Mouse (Mus musculus) layer of hippocampus, postnatal 10 days (tissue): ENCODE measurements at regions not wholly inside any gene's neighbourhood (a gene's known extent, or its start where the extent isn't known, plus 50 kb on each side); places are given as distances from the start of the nearest gene placed in this dataset.
"Not testable (repeated sequence)": the region's sequence is repeated elsewhere in the genome, so short reads cannot be mapped to it uniquely, and the experiment has no call there.

ENCODE experiments used
- DNase-seq, 2 experiments: peaks; one replicate each; pipeline ENCODE4 v3.0.0; 2021; ENCODE audit warnings: low spot score in 2 of 2

DNA sequence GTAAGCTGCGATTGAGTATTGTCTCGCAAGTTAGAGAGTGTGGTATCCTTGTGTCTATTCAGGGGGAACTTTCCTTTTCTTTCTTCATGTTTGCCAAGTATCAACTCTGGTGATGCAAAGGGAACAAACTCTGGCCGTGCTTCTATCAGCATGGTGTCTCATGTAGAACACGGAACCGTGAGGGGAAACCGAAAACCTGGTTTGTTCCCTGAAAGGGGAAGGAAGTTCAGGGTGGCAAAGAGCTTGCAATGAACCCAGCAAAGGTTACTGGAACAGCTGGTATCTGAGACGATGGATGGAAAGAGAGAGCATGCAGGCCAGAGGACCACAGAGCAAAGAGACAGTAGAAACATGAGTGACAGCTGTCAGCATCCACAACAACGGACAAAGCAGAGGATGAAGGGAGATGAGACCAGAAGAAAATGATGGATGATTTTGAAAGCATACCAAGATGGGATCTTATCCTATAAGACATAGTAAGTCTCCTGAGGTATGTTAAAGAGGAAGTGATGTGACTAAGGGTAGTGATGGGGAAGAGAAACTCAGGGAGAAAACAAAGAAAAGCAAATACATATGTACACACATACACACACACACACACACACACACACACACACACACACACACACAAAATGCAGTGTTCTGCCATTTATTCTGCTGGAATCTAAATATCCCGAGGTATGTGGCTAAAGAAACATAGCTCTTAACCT, 199.8 kb upstream of the Peli2 start:
- no peak for DNase-seq

DNA sequence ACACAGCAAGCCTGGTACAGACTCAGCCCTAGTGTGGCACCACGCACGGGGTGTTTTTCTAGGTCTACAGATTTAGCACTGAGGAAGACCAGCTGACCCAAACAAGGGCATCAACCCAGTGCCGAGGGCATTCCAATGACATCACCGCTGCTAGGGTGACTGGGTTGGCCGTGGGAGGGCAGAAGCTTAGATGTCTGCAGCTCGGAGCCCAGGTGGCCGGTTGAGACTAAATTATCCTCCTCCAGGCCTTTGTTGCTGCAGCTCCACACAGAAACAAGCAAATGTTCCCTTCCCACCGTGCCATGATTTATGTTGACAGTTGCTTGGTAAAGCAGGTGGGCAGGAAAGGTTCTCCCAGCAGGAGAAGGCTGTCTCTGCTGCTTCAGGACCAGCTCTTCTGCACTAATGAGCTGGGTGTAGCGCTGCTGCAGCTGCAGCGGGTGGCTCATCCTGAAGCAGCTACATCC, 198.8 kb upstream of the Peli2 start:
- no peak for DNase-seq

DNA sequence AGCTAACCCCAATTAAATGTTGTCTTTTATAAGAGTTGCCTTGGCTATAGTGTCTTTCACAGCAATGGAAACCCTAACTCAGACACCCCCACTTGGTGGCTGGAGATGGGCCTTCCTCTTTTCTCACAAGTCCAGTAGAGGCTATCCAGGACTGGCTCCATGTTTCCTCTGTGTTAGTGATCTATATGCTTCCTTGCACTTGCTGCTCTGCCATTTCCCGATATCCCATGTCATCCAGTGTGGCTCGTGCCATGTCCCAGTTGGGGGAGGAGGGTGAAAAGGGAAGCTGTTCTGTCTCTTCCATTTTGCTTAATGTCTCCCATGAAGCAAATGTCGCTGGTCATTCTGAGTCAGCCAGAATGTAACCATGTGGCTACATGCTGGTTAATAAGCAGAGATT, 194.2 kb upstream of the Peli2 start:
- DNase-seq = no peak

DNA sequence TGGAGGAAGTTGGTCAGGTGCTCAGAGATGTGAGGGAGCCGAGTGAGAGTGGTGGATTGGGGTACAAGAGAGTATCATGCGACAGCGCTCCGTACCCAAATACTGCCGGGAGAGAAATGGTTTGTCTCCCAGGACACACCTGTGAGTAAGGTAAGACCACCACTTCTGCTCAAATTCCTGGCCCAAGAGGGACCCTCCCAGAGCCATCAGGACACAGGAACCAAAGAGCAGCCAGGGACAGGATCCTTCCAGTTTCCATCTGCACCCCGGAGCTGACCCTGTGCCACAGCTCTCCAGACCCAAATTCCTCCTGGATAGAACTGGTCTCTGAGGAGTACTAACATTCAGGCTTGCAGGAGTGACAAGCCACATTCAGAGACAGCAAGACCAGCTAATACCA, 185.2 kb upstream of the Peli2 start:
- DNase-seq = no peak

DNA sequence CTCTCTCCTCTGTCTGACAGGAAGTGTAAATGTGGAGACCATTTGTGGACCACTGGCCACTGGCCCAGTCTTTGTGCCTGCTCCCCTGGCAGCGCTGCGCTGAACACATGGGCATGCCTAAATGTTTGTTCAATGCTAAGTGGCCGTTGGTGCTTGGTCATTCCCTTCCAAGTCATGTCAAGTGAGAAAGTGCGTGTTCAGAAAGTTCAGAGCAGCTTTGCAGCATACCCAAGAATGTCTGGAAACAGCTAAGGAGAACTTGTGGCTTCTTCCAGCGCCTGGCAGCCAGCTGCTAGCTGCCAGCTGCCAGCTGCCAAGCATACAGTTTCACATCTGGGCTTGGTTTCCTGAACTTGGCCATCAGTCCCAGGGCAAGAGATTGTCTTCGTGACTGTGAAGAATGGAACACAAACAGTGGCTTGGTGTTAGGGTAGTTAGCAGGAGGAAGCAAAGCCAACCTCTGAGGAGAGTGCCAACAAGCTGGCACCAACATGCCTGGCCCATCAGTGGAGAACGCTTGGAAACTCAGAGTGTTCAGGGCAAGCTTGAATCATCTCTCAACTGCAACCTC, 183.5 kb upstream of the Peli2 start:
- peak; percentile 43 to 59 for DNase-seq

DNA sequence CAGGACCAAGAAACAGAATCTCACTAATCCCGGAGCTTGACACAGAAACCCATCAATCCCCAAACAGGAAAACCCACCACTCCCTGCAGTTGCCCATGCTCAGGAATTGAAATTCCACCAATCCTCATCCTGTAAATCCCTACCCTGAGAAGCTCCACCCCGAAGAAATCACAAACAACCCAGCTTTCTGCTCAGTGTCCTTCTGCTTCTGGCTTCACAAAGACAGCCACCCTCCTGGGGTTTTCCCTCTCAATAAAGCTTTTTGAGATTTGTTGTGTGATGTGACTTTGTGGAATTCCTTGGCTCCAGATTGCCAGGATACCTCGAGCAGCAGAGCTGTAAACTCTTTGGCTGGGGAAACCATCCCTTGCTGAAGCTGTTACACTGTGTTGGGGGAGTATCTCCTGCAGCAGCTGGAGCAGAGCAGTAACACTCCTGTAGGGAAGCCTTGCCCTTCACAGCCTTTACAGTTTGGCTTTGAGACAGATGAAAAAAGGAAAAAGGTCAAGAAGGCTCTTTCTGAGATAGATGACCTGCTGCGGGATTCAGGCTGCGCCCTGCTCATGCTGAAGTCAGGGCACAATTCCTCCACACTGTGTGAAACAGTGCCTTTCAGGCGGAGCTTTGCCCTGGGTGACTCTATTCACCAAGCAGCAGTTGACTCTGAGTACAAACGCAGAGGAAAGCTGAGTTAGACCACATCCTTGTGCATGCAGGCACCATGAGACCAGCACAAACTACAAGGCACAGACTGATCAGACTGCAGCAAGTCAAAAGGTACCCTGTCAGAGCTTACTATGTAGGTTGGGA, 180.6 kb upstream of the Peli2 start:
- no peak for DNase-seq

DNA sequence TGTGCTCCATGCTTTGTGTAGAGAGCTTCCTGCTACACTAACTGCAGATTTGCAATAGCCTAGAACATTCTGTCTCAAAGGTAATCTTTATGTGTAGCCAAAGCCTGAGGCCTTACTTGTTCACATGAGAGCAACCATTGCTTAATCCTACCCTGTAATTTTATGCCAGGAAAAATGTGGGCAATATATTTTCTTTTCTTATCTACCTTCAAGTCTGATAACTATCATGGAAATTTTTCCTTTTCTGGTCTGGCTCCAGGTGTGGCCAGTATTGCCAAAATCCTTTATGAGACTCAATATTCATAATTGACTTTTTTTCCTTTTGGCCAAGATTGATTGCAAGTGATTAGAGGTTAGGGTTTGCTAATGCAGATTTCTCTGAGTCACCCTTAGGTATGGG, 178.0 kb upstream of the Peli2 start:
- DNase-seq = no peak

DNA sequence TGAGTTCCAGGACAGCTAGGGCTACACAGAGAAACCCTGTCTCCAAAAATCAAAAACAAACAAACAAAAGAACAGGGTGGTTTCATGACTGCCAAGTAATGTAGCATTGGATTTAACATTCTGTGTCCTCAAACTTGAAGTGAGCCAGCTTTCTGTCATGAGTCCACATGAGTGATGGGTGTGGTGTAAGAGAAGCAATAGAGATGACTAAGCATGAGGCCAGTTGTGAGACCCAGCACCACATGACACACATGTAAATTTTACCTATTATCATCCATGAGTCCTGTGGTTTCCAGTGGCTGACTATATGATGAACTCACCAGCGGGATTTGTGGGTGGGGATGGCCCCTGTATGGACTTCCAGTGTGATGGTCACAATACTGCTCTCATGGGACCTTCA, 176.0 kb upstream of the Peli2 start:
- DNase-seq = no peak

DNA sequence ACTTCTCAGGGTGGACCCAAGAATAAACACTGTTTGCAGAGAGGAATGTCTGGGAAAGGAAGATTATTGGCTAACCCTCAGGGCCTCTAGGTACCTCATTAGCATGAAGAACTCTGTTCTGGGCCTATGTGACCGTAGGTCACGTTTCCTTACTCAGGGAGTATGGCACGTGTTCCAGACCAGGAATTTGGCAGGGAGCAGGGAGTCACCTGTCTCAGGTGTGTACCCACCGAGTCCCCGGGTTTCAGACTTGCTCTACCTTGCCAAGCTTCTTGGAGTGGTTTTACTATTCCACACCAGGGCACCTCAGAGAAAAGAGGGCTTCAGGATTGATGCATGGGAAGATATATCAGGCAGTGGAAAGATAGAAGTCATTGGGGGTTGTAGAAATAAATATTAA, 169.6 kb upstream of the Peli2 start:
- DNase-seq = no peak

DNA sequence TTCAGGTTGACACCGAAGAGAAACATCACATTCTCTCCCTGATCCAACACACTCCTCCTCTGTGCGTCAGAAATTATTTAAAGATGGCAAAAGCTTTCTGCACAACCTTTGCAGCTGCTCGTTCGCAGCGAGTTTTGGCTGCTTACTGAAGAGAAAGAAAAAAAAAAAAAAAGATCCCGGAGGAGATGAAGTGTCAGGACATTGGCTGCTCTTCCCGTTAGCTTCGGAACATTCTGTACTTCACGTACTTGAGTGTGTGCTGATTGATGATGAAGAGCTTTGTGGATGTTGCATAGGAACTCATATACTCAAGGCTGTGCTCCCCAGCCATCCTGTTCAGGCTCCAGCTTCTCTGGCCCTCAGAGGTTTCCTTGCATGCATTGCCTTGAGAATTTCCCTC, 162.5 kb upstream of the Peli2 start:
- DNase-seq = no peak

DNA sequence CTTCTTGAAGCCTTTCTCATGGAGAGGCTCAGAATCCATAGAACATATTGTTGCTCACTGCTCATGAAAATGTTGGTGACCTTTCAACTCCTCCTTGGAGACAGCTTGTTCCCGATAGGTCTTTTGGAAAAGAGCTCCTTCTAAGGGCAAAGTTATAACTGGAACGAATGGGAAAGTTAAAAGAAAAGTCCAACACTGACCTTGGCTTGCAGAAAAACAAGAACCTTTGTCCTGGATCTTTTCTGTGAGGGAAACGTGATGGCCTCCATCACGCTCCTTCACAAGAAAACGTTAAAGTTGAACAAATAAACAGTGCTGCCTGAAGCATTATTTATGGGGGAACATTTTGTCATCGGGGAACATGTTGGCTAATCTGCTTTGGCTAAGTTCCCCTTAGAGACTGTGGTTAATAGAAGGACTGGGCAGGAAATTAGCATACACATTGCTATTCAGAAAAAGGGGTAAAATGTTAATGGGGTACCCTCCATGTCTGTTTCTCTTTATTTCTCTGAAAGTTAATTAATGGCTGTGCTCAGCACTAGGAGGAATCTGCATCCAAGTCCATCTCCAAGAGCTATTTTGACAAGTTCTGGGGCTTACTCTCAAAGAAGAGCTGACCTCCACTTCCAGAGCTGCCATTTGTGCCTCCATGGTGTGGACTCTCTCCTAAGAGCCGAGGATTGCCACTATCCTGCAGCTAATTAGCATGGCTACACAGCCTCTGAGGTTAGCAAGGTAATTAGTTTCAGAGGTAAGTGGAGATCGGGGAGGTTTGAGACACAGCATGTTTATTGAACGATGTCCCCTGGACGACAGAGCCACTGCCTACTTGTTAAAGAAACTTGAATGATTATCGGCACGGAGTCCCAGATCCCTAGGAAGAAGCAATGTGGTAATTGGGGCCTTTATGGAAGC, 161.0 kb upstream of the Peli2 start:
- DNase-seq = no peak

DNA sequence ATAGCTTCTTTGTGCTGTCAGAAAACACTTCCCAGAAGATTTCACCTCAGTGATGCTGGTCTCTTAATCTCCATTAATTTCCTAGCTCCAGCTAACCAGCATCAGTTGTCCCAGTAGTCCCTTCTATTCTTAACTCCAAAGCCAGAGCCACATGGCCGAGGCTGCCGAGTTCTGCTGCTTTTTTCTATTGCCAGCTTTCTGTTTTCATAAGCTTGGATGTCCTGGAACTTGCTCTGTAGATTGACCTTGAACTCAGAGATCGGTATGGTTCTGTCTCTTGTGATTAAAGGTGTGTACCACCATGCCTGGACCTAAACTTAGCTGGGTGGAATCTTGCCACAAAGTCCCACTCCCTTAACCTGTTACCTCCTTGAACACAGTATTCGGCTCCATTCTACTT, 155.8 kb upstream of the Peli2 start:
- not testable (repeated sequence) for DNase-seq

DNA sequence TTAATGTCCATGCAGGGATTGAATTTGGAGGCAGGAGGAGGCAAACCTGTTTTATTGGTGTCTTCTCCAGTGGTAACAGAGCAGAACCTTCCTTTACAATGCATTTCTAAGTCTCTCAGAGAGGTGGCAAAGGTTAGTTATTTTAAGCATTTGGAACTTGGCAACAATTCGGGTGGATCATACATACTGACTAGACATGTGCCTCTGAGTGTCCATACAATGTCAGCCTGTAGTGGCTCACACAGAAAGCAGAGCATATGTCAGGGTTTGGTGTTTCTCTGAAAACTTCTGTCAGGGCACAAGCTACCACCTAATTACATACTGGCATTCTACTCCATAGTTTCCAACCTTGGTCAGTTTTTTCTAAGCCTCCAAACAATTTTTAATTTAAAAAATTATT, 150.8 kb upstream of the Peli2 start:
- no peak for DNase-seq

DNA sequence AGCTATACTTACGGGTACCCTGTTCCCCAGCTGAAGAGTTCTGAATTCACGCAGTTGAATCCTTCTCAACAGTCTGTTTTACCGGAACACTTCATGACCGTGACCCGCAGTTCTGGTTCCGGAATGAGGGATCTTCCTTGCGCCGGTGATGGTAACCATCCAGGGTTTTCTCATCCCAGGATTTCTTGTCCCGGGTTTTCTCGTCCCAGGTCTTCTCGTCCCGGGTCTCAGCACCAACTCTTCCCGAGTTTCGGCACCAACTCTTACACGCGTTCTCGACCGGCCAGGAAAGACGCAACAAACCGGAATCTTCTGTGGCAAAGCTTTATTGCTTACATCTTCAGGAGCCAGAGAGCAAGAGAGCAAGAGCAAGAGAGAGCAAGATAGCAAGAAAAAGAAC, 147.5 kb upstream of the Peli2 start:
- not testable (repeated sequence) for DNase-seq

DNA sequence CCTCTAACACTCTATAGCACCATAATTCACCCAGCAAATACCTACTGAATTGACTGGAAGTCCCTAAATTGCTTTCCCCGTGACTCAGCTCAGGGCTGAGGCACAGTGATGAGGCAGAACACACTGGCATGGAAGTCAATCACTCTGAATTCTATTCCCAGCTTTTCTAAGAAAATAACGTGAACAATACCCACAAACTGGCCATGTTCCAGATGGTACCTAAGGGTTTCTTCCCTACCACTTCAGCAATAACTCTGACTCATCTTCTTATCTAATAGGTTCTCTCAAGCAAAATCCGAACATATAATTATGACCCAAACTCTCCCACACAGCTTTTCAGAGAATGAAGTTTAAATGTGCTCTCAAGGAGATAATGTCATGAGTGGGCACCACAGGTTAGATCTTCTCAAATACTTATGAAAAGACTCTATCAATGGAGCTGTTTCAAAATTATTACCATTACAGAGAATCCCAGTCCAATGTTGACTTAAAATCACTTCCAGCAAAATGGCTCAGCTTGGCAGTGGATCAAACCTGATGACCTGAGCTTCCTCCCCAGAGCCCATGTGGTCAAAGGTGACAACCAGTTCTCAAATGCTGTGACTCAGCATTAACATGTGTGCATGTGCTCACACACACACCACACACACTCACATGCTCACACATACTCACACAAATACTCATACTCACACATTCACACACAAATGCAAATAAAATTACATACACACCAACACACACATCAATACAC, 137.5 kb upstream of the Peli2 start:
- DNase-seq = no peak

DNA sequence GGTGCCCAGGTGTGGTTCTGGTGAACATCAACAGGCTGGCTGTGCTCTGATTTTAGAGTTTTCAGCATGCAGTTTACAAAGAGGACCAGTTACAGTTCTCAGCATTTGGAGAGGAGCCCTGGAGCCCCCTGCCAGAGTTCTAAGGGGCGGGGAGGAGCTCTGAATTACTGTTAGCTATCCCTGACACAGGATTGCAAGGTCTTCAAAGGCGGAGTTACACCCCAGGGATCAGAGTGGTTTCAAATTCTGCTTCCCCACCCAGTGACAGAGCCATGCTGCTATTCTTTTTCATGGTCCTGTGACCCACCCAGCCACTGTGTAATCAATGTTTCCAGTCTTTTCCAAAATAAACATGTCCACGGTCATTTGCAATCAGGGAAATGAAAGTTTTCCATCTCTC, 134.1 kb upstream of the Peli2 start:
- no peak for DNase-seq

DNA sequence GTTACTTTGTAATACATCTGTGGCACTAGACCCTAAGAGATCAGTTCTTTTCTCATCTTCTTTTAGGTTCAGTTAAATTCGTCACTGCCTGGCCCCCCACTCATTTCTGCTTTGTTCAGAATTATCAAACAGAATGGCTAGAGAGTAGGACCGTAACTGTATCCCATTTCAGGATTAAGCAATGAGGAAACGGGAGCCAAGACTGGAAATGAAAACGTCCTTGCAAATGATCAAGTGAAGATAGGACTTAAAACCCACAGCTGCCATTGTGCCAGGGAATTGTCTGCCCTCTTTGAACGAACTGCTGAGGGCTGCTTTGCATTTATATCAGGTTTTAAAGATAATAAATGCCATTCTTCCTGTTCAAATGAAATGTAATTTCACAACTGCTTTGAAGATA, 133.7 kb upstream of the Peli2 start:
- DNase-seq = no peak

DNA sequence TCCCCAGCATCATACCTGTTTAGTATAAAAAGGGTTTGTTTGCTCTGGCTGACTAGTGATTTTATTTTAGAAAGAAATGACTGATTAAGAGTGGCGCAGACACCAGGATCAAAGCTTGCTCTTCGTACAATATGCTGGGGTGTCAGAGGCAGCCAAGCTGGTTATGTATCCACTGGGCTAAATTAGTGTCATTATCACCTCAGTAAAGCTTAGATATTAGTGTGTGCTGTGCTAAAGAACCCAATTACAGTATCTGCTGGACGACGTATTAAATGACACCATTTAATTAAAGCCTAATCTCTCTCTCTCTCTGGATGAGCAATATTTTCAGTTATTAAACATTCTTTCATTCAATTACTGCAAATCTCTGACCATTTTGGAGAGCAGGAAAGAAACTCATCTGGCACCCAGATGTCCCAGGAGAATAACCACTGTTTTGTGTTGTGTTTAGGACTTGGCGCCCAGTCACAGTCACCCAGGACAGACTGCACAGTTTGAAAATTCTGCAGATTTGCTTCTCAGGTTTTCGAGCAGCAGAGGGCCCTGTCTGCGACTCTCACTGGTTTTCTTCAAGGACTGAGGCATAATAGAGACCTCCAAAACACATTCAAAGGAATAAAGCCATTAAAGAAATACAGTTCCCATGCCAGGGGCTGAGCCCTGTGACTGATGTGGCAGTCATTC, 133.1 kb upstream of the Peli2 start:
- peak in 1 of 2 experiments; percentile 27 for DNase-seq

DNA sequence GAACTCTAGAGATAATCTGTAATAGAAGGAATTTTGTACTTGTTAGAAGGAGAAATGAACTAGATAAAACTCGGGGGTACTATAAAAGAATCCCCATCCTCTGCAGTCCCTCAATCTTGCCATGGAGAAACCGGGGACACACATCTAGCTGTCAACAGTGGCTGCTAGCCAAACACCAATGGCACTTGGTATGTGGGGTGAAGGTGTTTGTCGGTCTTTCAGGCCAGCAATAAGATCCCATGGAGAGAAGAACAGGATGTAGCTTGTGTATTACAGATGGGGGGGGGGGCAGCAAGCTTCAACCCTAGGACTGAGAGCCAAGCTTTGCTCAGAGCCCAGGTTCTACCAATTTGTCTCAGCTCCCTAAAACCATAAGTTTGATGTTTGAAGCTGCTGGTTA, 132.5 kb upstream of the Peli2 start:
- DNase-seq = no peak

DNA sequence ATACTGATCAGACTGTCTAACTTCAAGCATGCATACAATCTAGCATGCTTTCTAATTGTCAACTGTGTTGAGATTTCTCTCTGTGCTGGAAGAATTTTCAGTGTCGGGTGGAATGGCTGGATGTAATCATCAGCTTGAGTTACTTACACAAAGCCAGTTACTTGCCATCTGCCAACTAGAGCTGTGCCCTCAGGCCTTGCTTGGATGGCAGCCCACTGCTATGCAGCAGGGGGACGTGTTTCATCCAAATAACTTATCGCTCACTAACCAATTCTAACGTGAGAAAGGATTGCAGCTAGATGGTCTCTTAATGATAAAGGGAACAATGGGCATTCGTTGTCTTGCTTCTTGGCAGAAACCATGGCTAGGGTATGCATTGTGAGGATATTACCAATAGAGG, 131.3 kb upstream of the Peli2 start:
- peak in 1 of 2 experiments; percentile 24 for DNase-seq
